10 mouse cellular contexts compared by ENCODE assay signal in genomic region chr15:79252580-79252979, GRCm38 (mm10). TPM values are rescaled to one million over a fixed set of nuclear protein-coding genes. Genes with fewer than 3 reads are reported as not detected.
A peak's percentile ranks its signal among the peaks of the same experiment; 100 is the strongest.
DNase-seq lines count a peak whose midpoint lies in the region; ATAC-seq and TF ChIP-seq lines count a peak whose summit lies in the region.
"Had no signal": no experiment of that assay in that cellular context is flagged by ENCODE, and none has a peak within 500 bp of the region (broad histone marks: within the 10 kb centered on the region; RNA-seq: fewer than 3 reads in every experiment).

No protein-coding gene starts in this region.

- no peak for TF ChIP-seq CTCF in lung, embryonic 14.5 days (IDR thresholded peaks at IDR 0.05; ENCODE audit: low read depth)

- peaks cover 29% of the 10 kb centered on the region for H3K27me3 ChIP-seq in lung, embryonic 14.5 days (ENCODE audit: insufficient read depth, low read length)
- peaks cover 36% of the 10 kb centered on the region for H3K27me3 ChIP-seq in forebrain, embryonic 15.5 days
- peaks cover 37% of the 10 kb centered on the region for H3K27me3 ChIP-seq in limb, embryonic 14.5 days (ENCODE audit: control insufficient read depth, insufficient read depth, low read length)
- 0 out of 2 replicates have a peak, but pooled peaks cover 6% of the 10 kb centered on the region for H3K27me3 ChIP-seq in stomach, embryonic 14.5 days (ENCODE audit: control insufficient read depth, insufficient read depth, low read length)

- DNase-seq in lung, embryonic 14.5 days, result no peak
- DNase-seq in lung, postnatal 10 days, result no peak
- DNase-seq in limb, embryonic 14.5 days (ENCODE audit: low spot score), result no peak
- DNase-seq in gastrocnemius, postnatal 25 days, result no peak
- no peak for DNase-seq in cerebellum, adult 11-12 months
- DNase-seq: kidney, postnatal 36 days; thymus, postnatal 14 days had no signal

- H3K27ac ChIP-seq in lung, embryonic 14.5 days (ENCODE audit: low read depth), result no peak overlapping the region
- no peak overlapping the region for H3K27ac ChIP-seq in forebrain, embryonic 15.5 days (replicated peaks)
- H3K27ac ChIP-seq in limb, embryonic 14.5 days (replicated peaks; ENCODE audit: low read depth, low read length), result no peak overlapping the region
- H3K27ac ChIP-seq in stomach, embryonic 14.5 days (ENCODE audit: low read length), result no peak overlapping the region

- H3K9ac ChIP-seq in lung, embryonic 14.5 days, result peak overlapping the region; percentile 58
- H3K9ac ChIP-seq in forebrain, embryonic 15.5 days (replicated peaks), result peak overlapping the region; percentile 42
- H3K9ac ChIP-seq in limb, embryonic 14.5 days (ENCODE audit: low read depth, low read length, severe bottlenecking), result peak overlapping the region; percentile 66
- peak overlapping the region; percentile 47 for H3K9ac ChIP-seq in stomach, embryonic 14.5 days (replicated peaks; ENCODE audit: low read depth, low read length)

- 30% methylated on average over 24 of the region's 24 CpGs for WGBS in lung, embryonic 14.5 days
- 35% methylated on average over 24 of the region's 24 CpGs for WGBS in forebrain, embryonic 15.5 days
- 25% methylated on average over 21 of the region's 24 CpGs for WGBS in limb, embryonic 14.5 days
- WGBS in stomach, embryonic 14.5 days, result 32% methylated on average over 24 of the region's 24 CpGs

- H3K4me2 ChIP-seq in lung, embryonic 14.5 days, result peak overlapping the region; percentile 80
- peak overlapping the region; percentile 62 for H3K4me2 ChIP-seq in forebrain, embryonic 15.5 days (replicated peaks)
- peak overlapping the region; percentile 85 for H3K4me2 ChIP-seq in limb, embryonic 14.5 days (replicated peaks; ENCODE audit: low read depth, low read length, severe bottlenecking)
- H3K4me2 ChIP-seq in stomach, embryonic 14.5 days (replicated peaks; ENCODE audit: low read depth, low read length), result peak overlapping the region; percentile 83

- peaks cover 13% of the 10 kb centered on the region for H3K36me3 ChIP-seq in lung, embryonic 14.5 days (ENCODE audit: insufficient read depth)
- H3K36me3 ChIP-seq in forebrain, embryonic 15.5 days, result peaks cover 13% of the 10 kb centered on the region
- H3K36me3 ChIP-seq in limb, embryonic 14.5 days (ENCODE audit: control insufficient read depth, insufficient read depth, low read length), result peaks cover 22% of the 10 kb centered on the region
- peaks cover 7% of the 10 kb centered on the region; the same call in 1 of the 2 replicates for H3K36me3 ChIP-seq in stomach, embryonic 14.5 days (ENCODE audit: control insufficient read depth, insufficient read depth, low read length)

- peak; percentile 42; the same call in 1 of the 2 replicates for ATAC-seq in lung, embryonic 14.5 days (ENCODE audit: insufficient read depth)
- ATAC-seq in forebrain, embryonic 15.5 days (replicated peaks), result no peak; the same call in 1 of the 2 replicates
- ATAC-seq in limb, embryonic 14.5 days (ENCODE audit: low FRiP score, low read depth), result 0 out of 2 replicates have a peak, but pooled peaks have one; percentile 7
- no peak for ATAC-seq in stomach, embryonic 14.5 days (ENCODE audit: insufficient number of reproducible peaks, insufficient read depth, low FRiP score, low read depth)

- H3K4me1 ChIP-seq in lung, embryonic 14.5 days (ENCODE audit: insufficient read depth), result peaks cover 6% of the 10 kb centered on the region; the same call in 1 of the 2 replicates
- H3K4me1 ChIP-seq in forebrain, embryonic 15.5 days, result peaks cover 13% of the 10 kb centered on the region
- peaks cover 10% of the 10 kb centered on the region for H3K4me1 ChIP-seq in limb, embryonic 14.5 days (ENCODE audit: control insufficient read depth, insufficient read depth, low read length)
- 0 out of 2 replicates have a peak, but pooled peaks cover 8% of the 10 kb centered on the region for H3K4me1 ChIP-seq in stomach, embryonic 14.5 days (ENCODE audit: control insufficient read depth, insufficient read depth, low read length)

- no peak for TF ChIP-seq POLR2A in limb, embryonic 14.5 days (IDR thresholded peaks at IDR 0.05; ENCODE audit: borderline replicate concordance, extremely low read depth, insufficient read depth, insufficient read length)

- peak overlapping the region; percentile 41 for H3K4me3 ChIP-seq in lung, embryonic 14.5 days (ENCODE audit: low read depth, low read length)
- H3K4me3 ChIP-seq in forebrain, embryonic 15.5 days, result peak overlapping the region; percentile 35
- H3K4me3 ChIP-seq in limb, embryonic 14.5 days (replicated peaks; ENCODE audit: low read length), result peak overlapping the region; percentile 40
- peak overlapping the region; percentile 35 for H3K4me3 ChIP-seq in stomach, embryonic 14.5 days (ENCODE audit: low read depth, low read length)
- H3K4me3 ChIP-seq: myocyte had no signal

- H3K9me3 ChIP-seq in lung, embryonic 14.5 days (ENCODE audit: low read depth, low read length), result no peaks in the 10 kb centered on the region
- no peaks in the 10 kb centered on the region for H3K9me3 ChIP-seq in forebrain, embryonic 15.5 days
- no peaks in the 10 kb centered on the region for H3K9me3 ChIP-seq in limb, embryonic 14.5 days (ENCODE audit: control insufficient read depth, low read length)
- H3K9me3 ChIP-seq in stomach, embryonic 14.5 days (ENCODE audit: control insufficient read depth, low read depth, low read length), result no peaks in the 10 kb centered on the region

RNA-seq across cellular contexts. Expression of gene Slc16a8, which starts 2.0 kb away (rescaled TPM):
- polyA plus RNA-seq in lung, embryonic 14.5 days (2014; fragmentation: Nextera tagmentation; extraction: Ambion mirVana), result 0.11 and 0.18 TPM in 2 replicates
- 0.36 and 0.81 TPM in 2 replicates for polyA plus RNA-seq in forebrain, embryonic 15.5 days (2015; fragmentation: Nextera tagmentation; extraction: Ambion mirVana)
- 0.16 and 0.35 TPM in 2 replicates for polyA plus RNA-seq in limb, embryonic 14.5 days (2012; rRNA removed)
- 0.51 and 0.66 TPM in 2 replicates for polyA plus RNA-seq in limb, embryonic 14.5 days (2014; fragmentation: Nextera tagmentation; extraction: Ambion mirVana)
- 0.18 and 0.19 TPM in 2 replicates for polyA plus RNA-seq in stomach, embryonic 14.5 days (2014; fragmentation: Nextera tagmentation; extraction: Ambion mirVana)
- total RNA-seq in gastrocnemius, postnatal 25 days (2021), result under 1 TPM in 1 of 2 experiments, not detected in 1; 0.20 TPM

RNA-seq across cellular contexts. Expression of gene Gm49486, which starts 23.4 kb away (rescaled TPM):
- 0.18 and 0.53 TPM in 2 replicates for polyA plus RNA-seq in lung, embryonic 14.5 days (2014; fragmentation: Nextera tagmentation; extraction: Ambion mirVana)
- 0.97 and 1.1 TPM in 2 replicates for polyA plus RNA-seq in forebrain, embryonic 15.5 days (2015; fragmentation: Nextera tagmentation; extraction: Ambion mirVana)
- polyA plus RNA-seq in limb, embryonic 14.5 days (2012; rRNA removed), result 1.5 and 2.6 TPM in 2 replicates
- 0.89 and 1.2 TPM in 2 replicates for polyA plus RNA-seq in limb, embryonic 14.5 days (2014; fragmentation: Nextera tagmentation; extraction: Ambion mirVana)
- 0.93 and 1.3 TPM in 2 replicates for polyA plus RNA-seq in stomach, embryonic 14.5 days (2014; fragmentation: Nextera tagmentation; extraction: Ambion mirVana)
- under 1 TPM; 0.23 to 0.54 TPM for total RNA-seq in gastrocnemius, postnatal 25 days (2021)

RNA-seq across cellular contexts. Expression of gene Pick1, which starts 23.6 kb away (rescaled TPM):
- polyA plus RNA-seq in lung, embryonic 14.5 days (2014; fragmentation: Nextera tagmentation; extraction: Ambion mirVana), result 18.1 and 18.7 TPM in 2 replicates
- polyA plus RNA-seq in forebrain, embryonic 15.5 days (2015; fragmentation: Nextera tagmentation; extraction: Ambion mirVana), result 78.5 and 85.1 TPM in 2 replicates
- 82.4 and 82.6 TPM in 2 replicates for polyA plus RNA-seq in limb, embryonic 14.5 days (2012; rRNA removed)
- 23.3 and 25.7 TPM in 2 replicates for polyA plus RNA-seq in limb, embryonic 14.5 days (2014; fragmentation: Nextera tagmentation; extraction: Ambion mirVana)
- polyA plus RNA-seq in stomach, embryonic 14.5 days (2014; fragmentation: Nextera tagmentation; extraction: Ambion mirVana), result 28.7 and 33.1 TPM in 2 replicates
- 10 to 100 TPM; 24.8 to 28.5 TPM for total RNA-seq in gastrocnemius, postnatal 25 days (2021)

RNA-seq across cellular contexts. Expression of gene Baiap2l2, which starts 32.8 kb away (rescaled TPM):
- polyA plus RNA-seq in lung, embryonic 14.5 days (2014; fragmentation: Nextera tagmentation; extraction: Ambion mirVana), result 3.1 and 3.9 TPM in 2 replicates
- polyA plus RNA-seq in forebrain, embryonic 15.5 days (2015; fragmentation: Nextera tagmentation; extraction: Ambion mirVana), result 1.9 and 3.6 TPM in 2 replicates
- polyA plus RNA-seq in limb, embryonic 14.5 days (2012; rRNA removed), result 11.7 TPM in 2 replicates
- polyA plus RNA-seq in limb, embryonic 14.5 days (2014; fragmentation: Nextera tagmentation; extraction: Ambion mirVana), result 8.5 and 10.9 TPM in 2 replicates
- polyA plus RNA-seq in stomach, embryonic 14.5 days (2014; fragmentation: Nextera tagmentation; extraction: Ambion mirVana), result 5.9 and 8.6 TPM in 2 replicates
- 1 to 10 TPM; 1.6 to 1.9 TPM for total RNA-seq in gastrocnemius, postnatal 25 days (2021)

Comparison
In these comparisons a context has a peak if more than half of its experiments do, and no peak if none do; other contexts are left out.
1. ATAC-seq: peak in lung, embryonic 14.5 days (single experiment) and limb, embryonic 14.5 days (single experiment); none in forebrain, embryonic 15.5 days (single experiment) and stomach, embryonic 14.5 days (single experiment).
2. Peak in every context shown above with its lines, with median percentiles within 50 percentile points of each other: H3K4me2 ChIP-seq, H3K4me3 ChIP-seq and H3K9ac ChIP-seq.